Mouse (Mus musculus) frontal cortex, adult 2 months (tissue): ENCODE measurements at regions not wholly inside any gene's neighbourhood (a gene's known extent, or its start where the extent isn't known, plus 50 kb on each side); places are given as distances from the start of the nearest gene placed in this dataset.

Source experiments
- DNase-seq, 2 experiments: peaks; one replicate each; pipeline ENCODE4 v3.0.0; 2022; ENCODE audit warnings: low spot score in 1 of 2; ENCODE audit errors: extremely low spot score in 1 of 2

DNA sequence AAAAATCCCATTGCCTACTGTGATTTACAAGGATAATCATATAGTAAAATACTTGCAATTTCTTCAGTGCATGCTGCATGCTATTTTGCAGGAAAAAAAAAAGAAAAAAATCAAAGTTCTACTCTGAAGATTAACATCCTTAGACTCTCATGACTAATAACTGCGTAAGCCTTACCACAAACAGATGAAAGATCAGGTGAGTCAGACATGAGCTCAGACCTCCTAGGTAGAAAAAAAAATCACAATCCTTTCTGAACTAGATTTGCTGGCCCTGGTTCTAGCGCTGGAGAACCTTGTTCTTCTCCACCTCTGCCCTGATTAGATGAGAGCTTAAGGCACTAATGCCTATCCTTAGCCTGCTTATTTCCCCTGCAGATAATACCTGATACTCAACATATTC, 96.1 kb upstream of the Snap25 start:
- DNase-seq, result no peak

DNA sequence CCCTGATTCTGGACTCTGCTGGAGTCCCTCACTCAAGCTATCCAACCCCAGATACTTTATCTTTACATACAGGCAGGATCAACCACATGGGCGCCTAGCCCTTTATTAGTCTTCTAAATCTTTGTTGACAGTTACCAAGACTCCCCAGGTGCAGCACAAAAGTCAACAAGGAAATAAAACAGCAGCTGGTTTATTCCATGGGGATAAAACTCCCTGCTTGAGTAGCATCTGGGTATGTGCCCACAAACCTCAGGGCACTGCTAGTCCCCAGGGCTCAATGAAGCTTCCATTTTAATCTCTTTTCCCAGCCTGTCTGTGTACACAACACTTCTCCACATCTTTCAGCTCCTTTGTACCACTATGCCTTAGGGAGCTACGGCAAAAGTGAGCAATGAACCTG, 95.1 kb upstream of the Snap25 start:
- DNase-seq, result no peak

DNA sequence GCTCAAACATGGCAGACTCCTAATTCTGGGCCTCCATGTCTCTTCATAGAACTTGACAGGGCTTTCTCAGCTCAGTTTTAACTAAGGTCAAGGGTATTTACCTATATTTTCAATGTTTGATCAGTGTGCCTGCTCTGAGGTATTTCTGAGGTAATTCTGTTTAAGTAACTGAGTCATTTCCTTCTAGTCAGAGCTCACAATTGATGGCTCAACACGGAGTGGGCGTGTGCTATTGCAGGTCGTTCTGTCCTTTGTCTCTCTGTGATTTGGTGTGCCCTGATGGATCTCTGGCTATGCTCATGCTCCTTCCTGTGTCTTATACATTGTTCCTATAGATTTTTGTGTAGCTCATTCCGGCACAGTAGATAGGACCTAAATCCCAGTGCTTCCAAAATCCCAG, 92.9 kb upstream of the Snap25 start:
- DNase-seq, result no peak

DNA sequence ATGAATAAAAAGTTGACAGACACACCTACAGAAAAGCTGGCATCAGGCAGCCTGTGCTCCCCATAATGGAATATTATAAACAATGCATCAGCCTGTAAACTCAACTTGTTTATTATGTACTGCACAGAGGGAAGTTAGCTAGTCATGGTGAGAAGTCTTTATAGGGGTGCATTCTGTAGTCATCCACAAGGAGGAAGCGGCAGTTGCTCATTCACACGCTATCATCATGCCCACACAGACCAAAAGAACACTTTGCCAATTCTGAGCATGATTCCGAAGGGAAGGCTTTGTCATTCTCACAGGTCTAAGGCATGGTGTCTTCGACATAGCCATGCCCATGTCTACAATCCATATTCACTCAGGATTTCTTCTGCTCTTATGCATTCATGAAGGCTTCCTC, 92.3 kb upstream of the Snap25 start:
- DNase-seq, result no peak

DNA sequence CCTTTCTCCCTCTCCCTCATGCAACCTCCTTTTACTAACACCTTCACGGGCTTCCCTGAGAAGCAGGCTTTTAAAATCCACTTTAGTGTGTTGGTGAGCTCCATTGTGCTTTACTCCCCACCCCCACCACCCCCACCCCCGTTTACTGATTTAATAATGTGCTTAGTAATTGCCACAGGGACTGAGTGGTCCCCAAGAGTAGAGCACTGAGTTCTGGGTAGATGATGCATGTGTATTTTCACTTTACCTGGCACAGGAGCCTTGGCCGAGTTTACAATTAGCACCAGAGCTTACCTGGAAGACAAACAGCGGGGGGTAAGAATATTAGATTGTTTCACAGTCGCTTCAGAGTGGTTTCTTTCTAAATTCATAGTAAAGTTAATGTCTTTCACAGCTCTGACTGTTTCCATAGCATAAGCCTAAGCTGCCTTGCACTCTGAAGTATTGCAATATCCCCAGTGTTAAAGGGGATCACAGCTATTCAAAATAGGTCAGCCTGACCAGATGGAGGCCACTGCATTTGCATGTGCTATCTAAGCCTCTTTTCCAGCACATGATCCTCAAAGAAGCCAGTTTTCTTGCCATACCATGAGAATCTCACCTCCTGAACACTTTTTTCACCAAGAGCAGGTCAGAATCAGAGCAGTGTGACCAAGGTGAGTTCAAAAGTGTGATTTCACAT, 89.3 kb upstream of the Snap25 start:
- no peak for DNase-seq

DNA sequence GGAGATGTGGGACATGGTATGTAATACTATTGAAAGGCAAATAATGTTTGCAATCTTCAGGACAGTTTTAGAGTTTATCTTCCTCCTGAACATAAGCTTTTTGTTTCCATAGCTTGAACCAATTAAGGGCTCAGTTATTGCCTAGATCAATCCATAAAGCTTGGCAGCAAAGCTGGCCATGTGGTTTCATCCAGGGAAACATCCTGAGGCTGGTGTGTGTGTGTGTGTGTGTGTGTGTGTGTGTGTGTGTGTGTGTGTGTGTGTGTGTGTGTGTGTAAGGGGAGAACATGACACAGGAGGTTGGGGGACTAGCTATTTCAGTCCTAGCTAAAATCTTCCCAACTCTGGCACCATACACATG, 88.8 kb upstream of the Snap25 start:
- no peak for DNase-seq

DNA sequence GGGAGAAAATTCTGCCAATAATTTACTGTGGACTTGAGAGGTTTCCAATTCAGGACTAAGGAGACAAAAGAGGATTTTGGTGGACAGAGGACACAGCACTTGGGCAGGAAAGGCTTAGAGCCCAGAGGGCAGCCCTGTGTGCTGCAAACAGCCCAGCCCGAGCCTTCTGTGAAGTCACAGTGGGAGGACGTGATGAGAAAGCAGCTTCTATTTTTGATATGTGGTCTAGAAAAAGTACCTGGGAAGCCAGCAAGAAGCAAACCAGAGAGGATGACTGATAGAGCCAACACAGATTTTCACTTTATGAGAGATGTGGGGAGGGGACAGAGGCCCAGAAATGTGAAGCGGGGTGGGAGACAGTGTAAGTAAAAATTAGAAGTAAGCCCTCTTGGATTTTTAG, 66.3 kb upstream of the Snap25 start:
- DNase-seq, result no peak

DNA sequence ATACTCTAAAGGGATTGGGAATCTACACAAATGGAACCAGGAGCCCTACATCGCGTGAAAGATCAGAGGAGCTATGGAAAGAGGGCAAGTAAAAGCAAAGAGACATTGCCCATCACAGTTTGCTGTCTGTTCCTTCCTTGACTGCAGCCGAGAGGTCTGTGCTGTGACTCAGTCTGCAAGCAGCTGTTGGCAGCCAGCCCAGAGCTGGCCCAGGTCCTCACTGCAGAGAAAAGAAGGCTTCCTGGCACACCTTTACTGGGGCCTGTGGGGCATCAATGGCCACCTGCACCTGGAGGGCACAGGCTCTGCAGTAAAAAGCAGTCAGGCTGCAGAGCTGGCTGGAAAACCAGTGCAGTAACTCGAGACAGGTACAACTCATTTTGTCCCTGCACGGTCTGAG, 64.6 kb upstream of the Snap25 start:
- peak in 1 of 2 experiments; percentile 58 for DNase-seq

DNA sequence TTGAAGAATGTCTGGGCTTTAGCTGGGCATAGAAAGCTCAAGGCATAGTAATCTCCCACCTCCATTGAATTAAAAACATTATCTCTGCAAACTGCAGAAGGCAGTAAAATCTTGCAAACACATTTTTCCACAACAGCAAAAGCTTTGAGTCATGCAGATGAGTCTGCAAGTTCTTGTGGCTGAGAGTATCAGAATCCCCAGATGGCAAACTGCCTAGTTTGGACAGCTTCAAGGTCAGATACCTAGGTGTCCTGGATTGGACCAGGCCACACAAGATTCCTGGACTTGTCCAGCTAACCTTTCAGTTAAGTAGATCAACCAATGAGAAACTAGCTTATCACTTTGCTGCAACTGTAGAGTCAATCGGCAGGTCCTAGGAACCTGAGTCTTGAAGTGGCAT, 62.5 kb upstream of the Snap25 start:
- no peak for DNase-seq

DNA sequence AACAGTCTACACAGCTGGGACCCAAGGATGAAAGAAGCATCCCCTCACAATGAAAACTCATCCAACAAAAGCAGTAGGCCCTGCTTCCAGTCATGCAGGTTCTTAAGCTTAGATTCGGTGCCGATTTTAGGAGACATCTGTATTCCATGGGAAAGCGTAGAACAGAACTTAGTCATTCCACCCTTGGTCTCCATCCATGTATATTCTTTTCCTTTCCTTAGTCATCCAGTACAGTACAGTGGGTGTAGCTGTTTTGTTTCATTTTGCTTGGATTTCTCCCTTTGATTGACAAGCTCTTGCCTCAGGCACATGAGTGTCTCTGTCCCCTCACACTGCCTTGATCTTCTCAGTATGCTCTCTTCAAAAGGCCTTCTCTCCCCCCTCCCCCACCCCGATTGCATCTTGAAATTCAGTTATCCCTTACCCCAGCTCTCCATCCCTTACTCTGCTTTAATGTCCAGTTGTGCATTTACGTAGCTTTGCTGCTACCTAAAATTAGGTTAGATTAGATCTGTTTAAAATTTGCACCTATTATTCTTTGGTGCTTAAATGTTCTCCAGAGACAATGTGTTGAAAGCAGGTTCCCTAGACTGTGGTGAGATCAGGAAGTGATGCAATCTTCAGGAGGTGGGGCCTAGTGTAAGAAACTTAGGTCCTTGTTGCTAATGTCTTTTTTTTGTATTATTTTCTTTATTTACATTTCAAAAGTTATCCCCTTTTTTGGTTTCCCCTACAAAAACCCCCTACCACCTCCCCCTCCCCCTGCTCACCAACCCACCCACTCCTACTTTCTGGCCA, 60.8 kb upstream of the Snap25 start:
- no peak for DNase-seq
